Mouse (Mus musculus) lung, adult 2 months (tissue): ENCODE data around the gene Spx.

ENCODE experiments used
- CTCF ChIP-seq: fragments of 200-500 bp; IDR thresholded peaks from 2 replicates; pipeline ENCODE4 v1.5.1; 2011; ENCODE audit warnings: mild to moderate bottlenecking, low read length, control low read depth; ENCODE audit not compliant: insufficient read depth
- POLR2A ChIP-seq: fragments of 200-500 bp; IDR thresholded peaks from 2 replicates; pipeline ENCODE4 v1.6.1; 2011; ENCODE audit warnings: low read depth, mild to moderate bottlenecking, control low read depth, low read length, borderline replicate concordance; ENCODE audit errors: extremely low read depth

- TF ChIP-seq CTCF (no peak), POLR2A (no peak)
These were observed 15.8 kb downstream of the Spx start for GRCm38 (mm10) chr6:142429072-142429471.
